Mouse (Mus musculus) liver, embryonic 16.5 days (tissue): ENCODE results near the gene Nckap1l. TPM values are rescaled to one million over a fixed set of nuclear protein-coding genes. Genes with fewer than 3 reads are reported as not detected.

Experiments used
- ATAC-seq: fragments of 200-750 bp; cut with Nextera tagmentation; 2 replicates; pipeline ENCODE4 v1.8.0; 2017; ENCODE audit warnings: low read depth, mild to moderate bottlenecking, moderate number of reproducible peaks, moderate library complexity
- H3K27ac ChIP-seq: fragments of 300-500 bp; sonication (generic); 2 replicates; pipeline ENCODE4 v1.5.1; 2014; ENCODE audit warnings: mild to moderate bottlenecking, low read length
- H3K27me3 ChIP-seq: fragments of 300-500 bp; sonication (generic); 2 replicates; pipeline ENCODE4 v1.6.1; 2014; ENCODE audit warnings: low read depth, low read length, mixed read lengths; ENCODE audit not compliant: control insufficient read depth, insufficient read depth
- H3K36me3 ChIP-seq: fragments of 300-500 bp; sonication (generic); 2 replicates; pipeline ENCODE4 v1.6.1; 2014; ENCODE audit warnings: mild to moderate bottlenecking; ENCODE audit not compliant: control insufficient read depth, insufficient read depth
- H3K4me1 ChIP-seq: fragments of 300-500 bp; sonication (generic); 2 replicates; pipeline ENCODE4 v1.6.1; 2014; ENCODE audit warnings: low read depth, low read length, mixed read lengths; ENCODE audit not compliant: control insufficient read depth
- H3K4me2 ChIP-seq: fragments of 300-500 bp; sonication (generic); 2 replicates; pipeline ENCODE4 v1.6.1; 2014; ENCODE audit warnings: low read depth, low read length, mixed read lengths
- H3K4me3 ChIP-seq: fragments of 300-500 bp; sonication (generic); 2 replicates; pipeline ENCODE4 v1.5.1; 2014; ENCODE audit warnings: low read depth, mild to moderate bottlenecking, low read length
- H3K9ac ChIP-seq: fragments of 300-500 bp; sonication (generic); 2 replicates; pipeline ENCODE4 v1.6.1; 2014; ENCODE audit warnings: low read depth, low read length
- H3K9me3 ChIP-seq: fragments of 300-500 bp; sonication (generic); replicated peaks from 2 replicates; pipeline ENCODE4 v1.6.1; 2016; ENCODE audit warnings: low read length; ENCODE audit not compliant: control insufficient read depth
- WGBS: fragments of 180-500 bp; shearing (Covaris S2); extraction: QIAGEN DNeasy Blood & Tissue Kit; methylation state at CpG from one replicate; pipeline ENCODE4 v1.1.7; 2014; ENCODE audit not compliant: insufficient replicate concordance; 5-methylcytosine and 5-hydroxymethylcytosine counted together
- polyA plus RNA-seq: library from polyadenylated mRNA; unstranded; fragments of >200 nt; fragmentation: Nextera tagmentation; extraction: Ambion mirVana; gene quantifications from 2 replicates; pipeline ENCODE4 v1.2.1, GENCODE M21; 2015

The Nckap1l gene
- polyA plus RNA-seq, 1 experiment from 2014 or later, result 8.1 TPM

DNA sequence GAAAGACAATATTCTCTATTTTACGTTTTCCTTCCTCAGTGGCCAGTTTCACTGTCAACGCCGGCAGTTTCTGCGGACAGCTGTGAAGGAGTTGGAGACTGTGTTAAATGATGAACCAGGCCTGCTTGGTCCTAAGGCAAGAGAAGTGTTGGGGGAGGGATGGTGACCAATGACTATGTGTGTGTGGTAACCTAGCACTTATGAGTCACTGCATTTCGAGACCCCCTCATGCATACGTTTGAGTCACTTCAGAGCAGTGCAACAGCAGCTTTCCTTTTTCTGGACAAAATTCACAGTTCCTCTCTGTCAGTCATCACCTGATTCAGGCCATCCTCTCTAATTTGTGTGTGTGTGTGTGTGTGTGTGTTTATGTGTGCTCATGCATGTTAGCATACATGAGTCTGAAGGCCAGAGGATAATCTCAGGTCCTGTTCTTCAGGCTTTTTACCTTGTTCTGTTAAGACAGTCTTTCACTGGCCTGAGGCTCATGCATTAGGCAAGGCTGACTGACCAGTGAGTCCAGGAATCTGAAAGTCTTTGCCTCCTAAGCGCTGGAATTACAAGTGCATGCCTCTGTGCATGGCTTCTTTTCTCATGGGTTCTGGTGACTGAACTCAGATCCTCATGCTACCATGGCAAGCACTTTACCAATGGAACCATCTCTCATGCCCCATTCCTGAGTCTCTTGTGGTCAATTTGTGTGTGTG lies 18.0 kb downstream of the Nckap1l start:
- Histone ChIP-seq H3K27ac (no peak overlapping the region), H3K4me2 (no peak overlapping the region), H3K9me3 (no peaks in the 10 kb centered on the region), H3K4me1 (no peaks in the 10 kb centered on the region), H3K27me3 (no peaks in the 10 kb centered on the region), H3K4me3 (no peak overlapping the region), H3K36me3 (no peaks in the 10 kb centered on the region), H3K9ac (no peak overlapping the region)
- ATAC-seq, result no peak
- WGBS, result 66% methylated on average over 7 of the region's 7 CpGs

DNA sequence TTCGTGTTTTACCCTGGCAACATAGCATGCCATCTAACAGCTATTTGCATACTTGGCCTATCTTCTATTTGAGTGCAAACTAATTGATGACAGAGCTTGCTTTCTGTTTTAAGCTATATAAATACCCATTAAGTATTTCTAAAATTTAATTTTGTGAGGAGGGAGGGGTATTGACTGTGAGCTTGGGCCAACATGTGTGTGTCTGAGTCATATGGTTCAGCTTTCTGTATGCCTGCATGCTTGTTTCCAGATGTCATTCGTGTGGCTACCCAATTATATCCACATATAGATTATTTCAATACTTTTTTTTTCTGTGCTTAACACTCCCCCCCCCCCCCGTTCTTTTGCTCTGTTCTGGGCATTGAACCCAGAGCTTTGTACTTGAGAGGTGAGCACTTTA lies 18.7 kb downstream of the Nckap1l start:
- H3K4me3 ChIP-seq, result no peak overlapping the region
- H3K27ac ChIP-seq, result no peak overlapping the region
- no peaks in the 10 kb centered on the region for H3K4me1 ChIP-seq
- H3K9ac ChIP-seq, result no peak overlapping the region
- H3K27me3 ChIP-seq, result no peaks in the 10 kb centered on the region
- no peaks in the 10 kb centered on the region for H3K9me3 ChIP-seq
- no peak overlapping the region for H3K4me2 ChIP-seq
- 47% methylated on average over 3 of the region's 3 CpGs for WGBS
- no peak for ATAC-seq
- no peaks in the 10 kb centered on the region for H3K36me3 ChIP-seq

DNA sequence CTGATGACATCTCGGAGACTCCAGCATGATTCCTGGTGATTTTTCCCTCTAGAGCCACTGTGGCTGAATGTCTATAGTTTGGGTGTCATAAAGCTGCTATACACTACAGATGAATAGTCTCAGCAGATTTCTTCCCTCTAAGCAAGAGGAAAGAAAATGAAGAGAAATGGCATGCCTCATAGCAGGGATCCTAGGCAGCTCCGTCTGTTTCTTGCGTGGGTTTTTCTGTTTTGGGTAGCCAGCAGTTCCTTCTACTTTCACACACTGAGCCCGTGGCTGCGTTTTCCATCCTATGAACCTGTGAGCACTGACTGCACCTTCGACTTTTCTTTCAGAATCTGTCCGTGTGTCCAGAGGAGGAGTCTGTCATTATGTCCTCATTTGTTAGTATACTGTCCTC lies 19.6 kb downstream of the Nckap1l start:
- 71% methylated on average over 7 of the region's 7 CpGs for WGBS
- Histone ChIP-seq H3K9me3 (no peaks in the 10 kb centered on the region), H3K27me3 (no peaks in the 10 kb centered on the region), H3K4me2 (no peak overlapping the region), H3K4me3 (no peak overlapping the region), H3K27ac (no peak overlapping the region), H3K36me3 (no peaks in the 10 kb centered on the region), H3K4me1 (no peaks in the 10 kb centered on the region), H3K9ac (no peak overlapping the region)
- no peak for ATAC-seq

DNA sequence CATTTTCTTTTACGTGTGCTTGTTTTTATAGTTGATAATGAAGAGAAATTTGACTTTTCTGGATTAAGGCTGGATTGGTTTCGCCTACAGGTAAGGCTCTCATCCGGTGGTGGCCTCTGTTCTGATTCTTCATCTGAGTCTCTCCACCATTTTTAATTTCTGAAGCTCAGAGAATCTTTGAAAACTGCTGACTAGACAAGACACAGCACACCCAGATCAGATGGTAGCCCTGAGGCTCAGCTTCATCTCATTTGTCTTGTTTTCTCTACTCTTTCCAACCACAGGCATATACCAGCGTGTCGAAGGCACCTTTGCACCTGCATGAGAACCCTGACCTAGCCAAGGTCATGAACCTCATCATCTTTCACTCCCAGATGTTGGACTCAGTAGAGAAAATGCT lies 20.2 kb downstream of the Nckap1l start:
- Histone ChIP-seq H3K27ac (no peak overlapping the region), H3K4me1 (no peaks in the 10 kb centered on the region), H3K9me3 (no peaks in the 10 kb centered on the region), H3K27me3 (no peaks in the 10 kb centered on the region), H3K4me2 (no peak overlapping the region), H3K4me3 (no peak overlapping the region), H3K36me3 (no peaks in the 10 kb centered on the region), H3K9ac (no peak overlapping the region)
- ATAC-seq, result no peak
- 60% methylated on average over 5 of the region's 5 CpGs for WGBS

DNA sequence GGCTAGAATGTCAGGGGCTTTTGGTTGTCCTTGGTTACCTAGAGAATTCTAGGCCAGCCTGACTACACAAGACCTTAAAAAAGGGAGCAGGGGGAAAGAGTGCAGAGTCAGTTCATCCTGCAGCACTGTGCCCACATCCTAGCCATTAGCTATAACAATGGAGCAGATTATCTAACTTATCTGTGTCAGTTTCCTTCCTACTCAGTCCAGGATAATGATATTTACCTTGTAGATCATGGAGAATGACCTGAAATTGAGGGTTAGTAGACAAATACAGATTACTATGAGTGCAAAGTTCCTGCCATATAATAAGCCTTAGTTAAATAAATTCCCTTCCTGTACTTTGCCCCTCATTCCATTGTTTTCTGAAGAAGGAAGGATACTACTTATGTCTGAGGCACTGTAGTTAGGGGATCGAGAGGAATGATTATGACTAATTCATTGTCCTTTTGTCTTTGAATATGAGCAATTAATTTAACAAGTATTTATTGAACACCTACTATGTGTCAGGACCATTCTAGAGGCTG lies 25.5 kb downstream of the Nckap1l start:
- no peak for ATAC-seq
- 60% methylated on average over 1 of the region's 1 CpGs for WGBS
- Histone ChIP-seq H3K27ac (no peak overlapping the region), H3K27me3 (no peaks in the 10 kb centered on the region), H3K9me3 (no peaks in the 10 kb centered on the region), H3K4me2 (no peak overlapping the region), H3K9ac (no peak overlapping the region), H3K36me3 (no peaks in the 10 kb centered on the region), H3K4me3 (no peak overlapping the region), H3K4me1 (no peaks in the 10 kb centered on the region)

DNA sequence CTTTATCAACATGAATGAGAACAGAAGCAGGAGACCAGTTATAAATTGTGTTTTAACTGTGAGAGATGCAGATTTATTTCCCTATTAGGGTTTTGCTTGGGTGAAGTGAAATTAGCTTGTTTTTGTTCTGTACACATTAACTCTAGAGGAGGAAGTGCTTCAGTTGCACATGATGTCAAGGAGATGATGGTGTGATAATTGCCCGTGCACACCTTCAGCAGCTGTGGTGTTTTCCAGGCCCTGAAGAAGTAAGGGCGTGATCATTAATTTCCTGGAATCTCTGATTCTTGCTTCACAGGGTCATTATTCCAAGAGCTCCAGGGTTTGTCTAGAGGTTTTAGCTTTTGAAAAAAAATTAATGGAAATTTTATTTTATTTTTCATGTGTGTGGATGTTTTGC lies 26.5 kb downstream of the Nckap1l start:
- Histone ChIP-seq H3K27ac (no peak overlapping the region), H3K4me2 (no peak overlapping the region), H3K9ac (no peak overlapping the region), H3K36me3 (no peaks in the 10 kb centered on the region), H3K27me3 (no peaks in the 10 kb centered on the region), H3K9me3 (no peaks in the 10 kb centered on the region), H3K4me1 (no peaks in the 10 kb centered on the region), H3K4me3 (no peak overlapping the region)
- WGBS, result 60% methylated on average over 2 of the region's 2 CpGs
- no peak for ATAC-seq

DNA sequence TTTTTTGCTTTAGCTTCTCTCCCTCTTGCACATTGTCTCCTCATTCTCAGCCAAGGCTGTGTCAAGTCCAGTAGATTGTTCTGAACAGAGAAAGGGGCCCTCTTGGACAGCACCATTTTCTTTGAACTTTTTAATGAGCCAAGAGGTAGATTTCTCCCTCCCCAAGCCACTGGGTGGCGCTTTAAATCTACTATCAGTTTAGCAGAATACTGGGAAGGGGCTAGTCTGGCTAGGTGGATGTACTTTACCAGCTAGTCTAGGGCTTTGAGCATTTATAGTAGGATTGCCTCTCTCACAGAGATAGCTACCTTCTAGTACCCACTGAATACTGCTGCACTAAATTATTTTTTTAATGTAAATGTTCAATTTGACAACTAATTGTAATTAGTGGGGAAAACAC lies 28.9 kb downstream of the Nckap1l start:
- Histone ChIP-seq H3K4me3 (no peak overlapping the region), H3K9me3 (no peaks in the 10 kb centered on the region), H3K36me3 (no peaks in the 10 kb centered on the region), H3K27ac (no peak overlapping the region), H3K4me1 (no peaks in the 10 kb centered on the region), H3K4me2 (no peak overlapping the region), H3K9ac (no peak overlapping the region), H3K27me3 (no peaks in the 10 kb centered on the region)
- no peak for ATAC-seq
- WGBS, result 13% methylated on average over 1 of the region's 1 CpGs

DNA sequence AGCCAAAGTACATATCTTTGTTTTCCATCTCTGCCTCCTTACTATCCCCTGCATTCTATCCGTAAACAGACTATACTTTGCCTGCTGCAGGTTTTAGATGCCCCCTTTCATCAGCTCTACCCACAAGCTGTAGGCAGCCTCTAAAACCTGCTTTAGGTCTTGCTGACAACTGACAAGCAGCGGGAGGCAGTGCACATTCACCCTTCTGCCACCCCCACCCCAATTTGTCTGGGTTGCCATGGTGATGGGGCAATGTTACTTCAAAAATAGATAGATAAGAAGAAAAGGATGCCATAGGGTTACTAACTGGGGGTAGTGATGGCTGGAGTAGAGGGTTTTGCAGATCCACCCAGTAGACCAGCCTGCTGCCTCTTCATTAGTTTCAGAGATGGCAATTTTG lies 30.9 kb downstream of the Nckap1l start:
- H3K4me2 ChIP-seq, result no peak overlapping the region
- no peaks in the 10 kb centered on the region for H3K27me3 ChIP-seq
- WGBS, result 58% methylated on average over 2 of the region's 2 CpGs
- no peak overlapping the region for H3K9ac ChIP-seq
- H3K36me3 ChIP-seq, result no peaks in the 10 kb centered on the region
- no peaks in the 10 kb centered on the region for H3K4me1 ChIP-seq
- no peak overlapping the region for H3K27ac ChIP-seq
- H3K4me3 ChIP-seq, result no peak overlapping the region
- no peak for ATAC-seq
- H3K9me3 ChIP-seq, result no peaks in the 10 kb centered on the region

DNA sequence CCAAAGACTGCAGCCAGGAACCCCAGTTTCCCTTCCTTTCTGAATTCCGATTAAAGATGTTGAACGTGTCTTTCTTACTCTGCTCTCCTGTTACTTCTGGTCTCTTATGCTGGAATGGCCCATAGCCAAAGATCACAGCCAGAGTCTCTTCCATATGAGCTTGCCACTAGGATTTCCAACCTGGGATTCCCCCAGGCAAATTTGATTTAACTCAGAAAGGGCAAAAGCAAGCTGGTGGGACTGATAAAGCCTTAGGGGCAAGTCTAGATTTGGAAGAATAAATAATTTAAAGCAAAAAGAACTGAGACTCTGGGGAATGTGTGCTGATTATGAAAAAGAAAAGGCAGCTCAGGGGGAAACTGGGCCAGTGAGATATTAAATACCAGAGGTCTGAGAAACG lies 31.5 kb downstream of the Nckap1l start:
- ATAC-seq, result no peak
- Histone ChIP-seq H3K9me3 (no peaks in the 10 kb centered on the region), H3K27ac (no peak overlapping the region), H3K27me3 (no peaks in the 10 kb centered on the region), H3K36me3 (no peaks in the 10 kb centered on the region), H3K4me3 (no peak overlapping the region), H3K4me2 (no peak overlapping the region), H3K4me1 (no peaks in the 10 kb centered on the region), H3K9ac (no peak overlapping the region)
- WGBS, result 45% methylated on average over 3 of the region's 3 CpGs
